ENCODE assay signal across 9 mouse cellular contexts in genomic region chr16:90921471-90922159, GRCm38 (mm10). TPM values are rescaled to one million over a fixed set of nuclear protein-coding genes. Genes with fewer than 3 reads are reported as not detected.
A peak's percentile ranks its signal among the peaks of the same experiment; 100 is the strongest.
DNase-seq lines count a peak whose midpoint lies in the region; ATAC-seq lines count a peak whose summit lies in the region.
"Had no signal": no experiment of that assay in that cellular context is flagged by ENCODE, and none has a peak within 500 bp of the region (broad histone marks: within the 10 kb centered on the region; RNA-seq: fewer than 3 reads in every experiment).

No protein-coding gene starts in this region.

- no peaks in the 10 kb centered on the region for H3K27me3 ChIP-seq in midbrain, embryonic 11.5 days (ENCODE audit: control insufficient read depth, insufficient read depth, low read length)
- H3K27me3 ChIP-seq in midbrain, embryonic 15.5 days (replicated peaks), result no peaks in the 10 kb centered on the region
- peaks cover 5% of the 10 kb centered on the region; the same call in 1 of the 2 replicates for H3K27me3 ChIP-seq in heart, embryonic 16.5 days (ENCODE audit: control insufficient read depth, insufficient read depth, low read length)
- no peaks in the 10 kb centered on the region for H3K27me3 ChIP-seq in neural tube, embryonic 14.5 days (ENCODE audit: control insufficient read depth, insufficient read depth, low read length)
- H3K27me3 ChIP-seq: limb, embryonic 15.5 days had no signal

- DNase-seq in midbrain, embryonic 11.5 days (ENCODE audit: low spot score, missing footprints), result peak; percentile 60
- peak; percentile 9 for DNase-seq in embryo, embryonic 10 days (ENCODE audit: low spot score)
- no peak for DNase-seq in kidney, postnatal 14 days
- DNase-seq in left cerebral cortex, adult 8-10 months (ENCODE audit: low spot score in 2 of 2), result no peak

- WGBS in midbrain, embryonic 11.5 days, result 67% methylated on average over 10 of the region's 10 CpGs
- 51% methylated on average over 10 of the region's 10 CpGs for WGBS in midbrain, embryonic 15.5 days
- WGBS in heart, embryonic 16.5 days, result 25% methylated on average over 10 of the region's 10 CpGs
- WGBS in neural tube, embryonic 14.5 days, result 56% methylated on average over 10 of the region's 10 CpGs

- no peak overlapping the region for H3K4me2 ChIP-seq in midbrain, embryonic 11.5 days
- H3K4me2 ChIP-seq in midbrain, embryonic 15.5 days, result no peak overlapping the region
- no peak overlapping the region for H3K4me2 ChIP-seq in heart, embryonic 16.5 days (ENCODE audit: low read depth, low read length)
- H3K4me2 ChIP-seq in neural tube, embryonic 14.5 days (ENCODE audit: low read depth, low read length), result no peak overlapping the region
- H3K4me2 ChIP-seq: limb, embryonic 15.5 days had no signal

- H3K9ac ChIP-seq in midbrain, embryonic 11.5 days (ENCODE audit: low read length), result no peak overlapping the region
- H3K9ac ChIP-seq in midbrain, embryonic 15.5 days, result no peak overlapping the region
- H3K9ac ChIP-seq in heart, embryonic 16.5 days (ENCODE audit: low read length), result no peak overlapping the region
- H3K9ac ChIP-seq in neural tube, embryonic 14.5 days (replicated peaks; ENCODE audit: low read depth, low read length), result no peak overlapping the region
- H3K9ac ChIP-seq: limb, embryonic 15.5 days had no signal

- H3K27ac ChIP-seq in midbrain, embryonic 11.5 days (ENCODE audit: low read depth, low read length), result no peak overlapping the region
- no peak overlapping the region for H3K27ac ChIP-seq in midbrain, embryonic 15.5 days
- 0 out of 2 replicates have a peak overlapping the region, but pooled peaks have one; percentile 14 for H3K27ac ChIP-seq in heart, embryonic 16.5 days (ENCODE audit: low read length)
- H3K27ac ChIP-seq in neural tube, embryonic 14.5 days (ENCODE audit: low read depth, low read length), result no peak overlapping the region
- H3K27ac ChIP-seq: limb, embryonic 15.5 days had no signal

- H3K4me1 ChIP-seq in midbrain, embryonic 11.5 days (ENCODE audit: control insufficient read depth, insufficient read depth, low read length), result no peaks in the 10 kb centered on the region
- H3K4me1 ChIP-seq in midbrain, embryonic 15.5 days, result no peaks in the 10 kb centered on the region
- H3K4me1 ChIP-seq in heart, embryonic 16.5 days (ENCODE audit: control insufficient read depth, insufficient read depth, low read length), result peaks cover 11% of the 10 kb centered on the region; the same call in 1 of the 2 replicates
- no peaks in the 10 kb centered on the region for H3K4me1 ChIP-seq in neural tube, embryonic 14.5 days (ENCODE audit: control insufficient read depth, insufficient read depth, low read length)
- H3K4me1 ChIP-seq: limb, embryonic 15.5 days had no signal

- H3K36me3 ChIP-seq in midbrain, embryonic 11.5 days (ENCODE audit: control insufficient read depth, insufficient read depth, low read length), result no peaks in the 10 kb centered on the region
- H3K36me3 ChIP-seq in midbrain, embryonic 15.5 days (replicated peaks), result no peaks in the 10 kb centered on the region
- H3K36me3 ChIP-seq in heart, embryonic 16.5 days (ENCODE audit: control insufficient read depth, insufficient read depth), result peaks cover 3% of the 10 kb centered on the region; the same call in 1 of the 2 replicates
- no peaks in the 10 kb centered on the region; the same call in 1 of the 2 replicates for H3K36me3 ChIP-seq in neural tube, embryonic 14.5 days (ENCODE audit: control insufficient read depth, insufficient read depth, low read length)

- ATAC-seq in midbrain, embryonic 11.5 days (ENCODE audit: low FRiP score), result peak; percentile 62; the same call in 1 of the 2 replicates
- ATAC-seq in midbrain, embryonic 15.5 days (replicated peaks), result no peak
- ATAC-seq in heart, embryonic 16.5 days (replicated peaks; ENCODE audit: extremely low read depth, insufficient read depth, low FRiP score), result peak; percentile 81
- peak; percentile 45; the same call in 1 of the 2 replicates for ATAC-seq in neural tube, embryonic 14.5 days (ENCODE audit: low read depth)
- no peak for ATAC-seq in monocyte, adult 5-6 weeks (replicated peaks; ENCODE audit: insufficient number of reproducible peaks, low FRiP score, low TSS enrichment, poor library complexity, severe bottlenecking)

- H3K9me3 ChIP-seq in midbrain, embryonic 11.5 days (ENCODE audit: control insufficient read depth, low read length), result no peaks in the 10 kb centered on the region
- H3K9me3 ChIP-seq in midbrain, embryonic 15.5 days, result no peaks in the 10 kb centered on the region
- H3K9me3 ChIP-seq in heart, embryonic 16.5 days (replicated peaks; ENCODE audit: control insufficient read depth, low read length), result peaks cover 9% of the 10 kb centered on the region
- no peaks in the 10 kb centered on the region for H3K9me3 ChIP-seq in neural tube, embryonic 14.5 days (ENCODE audit: control insufficient read depth, low read length)
- H3K9me3 ChIP-seq: limb, embryonic 15.5 days had no signal

- no peak overlapping the region for H3K4me3 ChIP-seq in midbrain, embryonic 11.5 days (ENCODE audit: low read depth, low read length)
- no peak overlapping the region for H3K4me3 ChIP-seq in midbrain, embryonic 15.5 days
- no peak overlapping the region for H3K4me3 ChIP-seq in heart, embryonic 16.5 days (ENCODE audit: low read length)
- no peak overlapping the region for H3K4me3 ChIP-seq in neural tube, embryonic 14.5 days (ENCODE audit: low read depth, low read length)
- H3K4me3 ChIP-seq: limb, embryonic 15.5 days had no signal

RNA-seq across cellular contexts. Expression of gene Cfap298, which starts 13.3 kb away (rescaled TPM):
- polyA plus RNA-seq in midbrain, embryonic 11.5 days (2014; fragmentation: Nextera tagmentation; extraction: Ambion mirVana), result 50.5 and 52.7 TPM in 2 replicates
- 53.9 TPM in 2 replicates for polyA plus RNA-seq in midbrain, embryonic 15.5 days (2015; fragmentation: Nextera tagmentation; extraction: Ambion mirVana)
- 48.2 and 54.4 TPM in 2 replicates for polyA plus RNA-seq in heart, embryonic 16.5 days (2015; fragmentation: Nextera tagmentation; extraction: Ambion mirVana)
- polyA plus RNA-seq in neural tube, embryonic 14.5 days (2014; fragmentation: Nextera tagmentation; extraction: Ambion mirVana), result 46.2 and 54.5 TPM in 2 replicates
- total RNA-seq in monocyte, adult 5-6 weeks (2017), result 10.7 to 19.1 TPM (median 18.3 TPM) in 3 replicates
- 10 to 100 TPM; 45.4 to 50.4 (median 47.0) TPM for total RNA-seq in left cerebral cortex, adult 8-10 months (2022)

Comparison
In these comparisons a context has a peak if more than half of its experiments do, and no peak if none do; other contexts are left out.
1. ATAC-seq: peak in midbrain, embryonic 11.5 days (single experiment), heart, embryonic 16.5 days (single experiment) and neural tube, embryonic 14.5 days (single experiment); none in midbrain, embryonic 15.5 days (single experiment) and monocyte, adult 5-6 weeks (single experiment).
2. DNase-seq: peak in midbrain, embryonic 11.5 days (single experiment) and embryo, embryonic 10 days (single experiment); none in kidney, postnatal 14 days (single experiment) and left cerebral cortex, adult 8-10 months (0 of 2).